Mouse (Mus musculus): Measurements from ENCODE around the gene Fras1. TPM values are rescaled to one million over a fixed set of nuclear protein-coding genes. Genes with fewer than 3 reads are reported as not detected.

The Fras1 gene
- polyA plus RNA-seq, 1 experiment from 2014 or later: 34.5 TPM

DNA sequence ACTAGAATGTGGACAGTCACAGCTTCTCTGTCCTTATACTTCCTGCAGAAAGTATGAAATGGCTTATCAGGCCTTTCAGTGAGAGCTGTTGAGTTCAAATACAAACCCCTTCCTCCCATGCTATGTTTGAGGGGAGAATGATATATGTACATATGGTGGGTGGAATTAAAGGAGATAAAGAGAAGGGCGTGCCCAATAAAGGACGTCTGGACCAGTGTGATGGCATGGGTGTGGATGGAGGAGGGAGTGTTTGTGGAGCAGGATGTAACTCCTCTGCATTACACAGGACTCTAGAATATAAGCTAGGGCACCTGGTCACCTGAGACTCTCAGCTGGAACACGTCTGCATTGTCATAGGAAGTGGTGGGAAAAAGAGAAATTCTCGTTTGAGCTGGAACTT, 85.8 kb downstream of the Fras1 start:
- Histone ChIP-seq H3K4me2 (ENCODE audit: low read length) (no peak overlapping the region), H3K36me3 (ENCODE audit: control insufficient read depth, insufficient read depth, low read length) (no peaks in the 10 kb centered on the region), H3K9ac (ENCODE audit: low read length) (no peak overlapping the region), H3K27ac (replicated peaks in 1 of 2; ENCODE audit: control insufficient read depth in 1 of 2, insufficient read depth in 1 of 2, low read depth in 2 of 2, low read length in 2 of 2) (no peak overlapping the region), H3K9me3 (ENCODE audit: control insufficient read depth, low read length) (no peaks in the 10 kb centered on the region), H3K27me3 (ENCODE audit: control insufficient read depth, insufficient read depth, low read length) (no peaks in the 10 kb centered on the region), H3K4me1 (ENCODE audit: control insufficient read depth in 2 of 2, insufficient read depth in 2 of 2, low read length in 2 of 2) (peaks cover 8 to 17% of the 10 kb centered on the region in 2 experiments), H3K4me3 (ENCODE audit: control insufficient read depth in 1 of 2, insufficient read depth in 1 of 2, low read depth in 1 of 2, low read length in 2 of 2) (no peak overlapping the region)
- WGBS: 71% methylated on average over 4 of the region's 4 CpGs
- no peak for ATAC-seq (ENCODE audit: insufficient number of reproducible peaks, insufficient read depth, low FRiP score, low read depth)

DNA sequence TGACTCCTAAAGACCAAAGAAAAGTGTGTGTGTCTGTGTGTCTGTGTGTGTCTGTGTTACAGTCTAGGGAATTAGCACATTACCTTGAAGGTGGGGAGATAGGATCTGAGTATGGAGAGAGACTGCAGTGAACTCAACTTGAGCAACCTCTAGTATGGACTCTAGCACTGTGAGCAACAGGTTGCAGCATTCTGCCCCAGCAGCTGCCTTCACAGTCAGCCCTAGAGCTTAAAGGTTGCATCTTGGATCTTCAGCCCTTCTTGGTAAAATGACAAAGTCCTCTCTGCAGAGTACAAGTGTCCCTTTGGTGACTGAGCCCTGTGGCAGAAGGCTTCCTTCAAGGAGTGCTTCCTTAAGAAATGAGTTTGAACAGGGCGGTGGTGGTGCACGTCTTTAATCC, 88.4 kb downstream of the Fras1 start:
- no peak overlapping the region for H3K9ac ChIP-seq (ENCODE audit: low read length)
- H3K27me3 ChIP-seq (ENCODE audit: control insufficient read depth, insufficient read depth, low read length): no peaks in the 10 kb centered on the region
- no peak overlapping the region for H3K27ac ChIP-seq (replicated peaks in 1 of 2; ENCODE audit: control insufficient read depth in 1 of 2, insufficient read depth in 1 of 2, low read depth in 2 of 2, low read length in 2 of 2)
- peaks cover 4 to 5% of the 10 kb centered on the region in 2 experiments; a peak in 2 of 4 replicates for H3K4me1 ChIP-seq (ENCODE audit: control insufficient read depth in 2 of 2, insufficient read depth in 2 of 2, low read length in 2 of 2)
- ATAC-seq (ENCODE audit: insufficient number of reproducible peaks, insufficient read depth, low FRiP score, low read depth): no peak
- no peaks in the 10 kb centered on the region for H3K9me3 ChIP-seq (ENCODE audit: control insufficient read depth, low read length)
- H3K4me3 ChIP-seq (ENCODE audit: control insufficient read depth in 1 of 2, insufficient read depth in 1 of 2, low read depth in 1 of 2, low read length in 2 of 2): no peak overlapping the region
- 100% methylated on average over 2 of the region's 2 CpGs for WGBS
- H3K4me2 ChIP-seq (ENCODE audit: low read length): no peak overlapping the region
- no peaks in the 10 kb centered on the region for H3K36me3 ChIP-seq (ENCODE audit: control insufficient read depth, insufficient read depth, low read length)

DNA sequence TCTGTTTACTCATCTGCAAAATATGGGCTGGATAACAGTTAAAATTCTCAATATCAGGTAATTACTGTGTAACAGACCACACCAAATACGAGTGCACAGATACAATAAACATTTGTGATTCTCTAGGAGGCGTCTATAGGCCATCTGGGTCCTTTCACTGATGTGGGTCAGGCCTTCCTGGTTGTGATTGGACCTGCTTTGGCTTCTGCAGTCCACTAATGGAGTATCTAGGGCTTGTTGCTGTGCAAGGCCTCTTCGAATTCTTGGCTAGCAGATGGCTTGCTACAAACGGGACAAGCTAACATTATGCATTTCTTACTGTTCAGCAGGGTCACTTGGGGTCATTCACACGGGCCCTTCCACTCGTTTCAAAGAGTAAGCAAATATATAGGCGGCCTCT, 92.7 kb downstream of the Fras1 start:
- peaks cover 0 to 4% of the 10 kb centered on the region in 2 experiments; a peak in 1 of 4 replicates for H3K4me1 ChIP-seq (ENCODE audit: control insufficient read depth in 2 of 2, insufficient read depth in 2 of 2, low read length in 2 of 2)
- H3K9me3 ChIP-seq (ENCODE audit: control insufficient read depth, low read length): no peaks in the 10 kb centered on the region
- H3K4me3 ChIP-seq (ENCODE audit: control insufficient read depth in 1 of 2, insufficient read depth in 1 of 2, low read depth in 1 of 2, low read length in 2 of 2): no peak overlapping the region
- H3K27ac ChIP-seq (replicated peaks in 1 of 2; ENCODE audit: control insufficient read depth in 1 of 2, insufficient read depth in 1 of 2, low read depth in 2 of 2, low read length in 2 of 2): no peak overlapping the region
- ATAC-seq (ENCODE audit: insufficient number of reproducible peaks, insufficient read depth, low FRiP score, low read depth): no peak
- H3K9ac ChIP-seq (ENCODE audit: low read length): no peak overlapping the region
- H3K27me3 ChIP-seq (ENCODE audit: control insufficient read depth, insufficient read depth, low read length): no peaks in the 10 kb centered on the region
- no peaks in the 10 kb centered on the region for H3K36me3 ChIP-seq (ENCODE audit: control insufficient read depth, insufficient read depth, low read length)
- H3K4me2 ChIP-seq (ENCODE audit: low read length): no peak overlapping the region
- 62% methylated on average over 7 of the region's 7 CpGs for WGBS

DNA sequence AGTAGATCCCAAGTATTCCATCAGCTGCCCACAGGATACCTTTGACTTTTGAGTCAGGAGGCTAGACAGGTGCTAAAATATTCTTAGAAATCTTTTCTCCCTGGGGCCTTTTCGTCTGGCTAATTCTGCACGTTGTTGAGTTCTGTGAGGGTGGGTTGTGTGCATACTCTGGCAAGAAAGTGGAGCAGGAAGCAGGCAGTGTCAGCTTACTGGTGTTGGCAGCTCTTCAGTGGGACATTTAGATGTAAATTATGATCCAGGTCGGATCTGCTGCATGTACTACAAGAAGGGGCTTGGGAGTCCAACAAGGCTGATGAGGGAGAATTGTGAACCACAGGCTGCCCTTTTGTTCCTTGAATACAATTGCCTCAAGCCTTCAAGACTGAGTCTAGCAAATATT, 98.2 kb downstream of the Fras1 start:
- H3K27me3 ChIP-seq (ENCODE audit: control insufficient read depth, insufficient read depth, low read length): no peaks in the 10 kb centered on the region
- no peak overlapping the region for H3K9ac ChIP-seq (ENCODE audit: low read length)
- H3K27ac ChIP-seq (replicated peaks in 1 of 2; ENCODE audit: control insufficient read depth in 1 of 2, insufficient read depth in 1 of 2, low read depth in 2 of 2, low read length in 2 of 2): no peak overlapping the region
- H3K9me3 ChIP-seq (ENCODE audit: control insufficient read depth, low read length): no peaks in the 10 kb centered on the region
- H3K4me2 ChIP-seq (ENCODE audit: low read length): no peak overlapping the region
- peaks cover 4 to 9% of the 10 kb centered on the region in 2 experiments for H3K4me1 ChIP-seq (ENCODE audit: control insufficient read depth in 2 of 2, insufficient read depth in 2 of 2, low read length in 2 of 2)
- no peak for ATAC-seq (ENCODE audit: insufficient number of reproducible peaks, insufficient read depth, low FRiP score, low read depth)
- WGBS: 33% methylated on average over 3 of the region's 3 CpGs
- H3K36me3 ChIP-seq (ENCODE audit: control insufficient read depth, insufficient read depth, low read length): no peaks in the 10 kb centered on the region
- no peak overlapping the region for H3K4me3 ChIP-seq (ENCODE audit: control insufficient read depth in 1 of 2, insufficient read depth in 1 of 2, low read depth in 1 of 2, low read length in 2 of 2)

DNA sequence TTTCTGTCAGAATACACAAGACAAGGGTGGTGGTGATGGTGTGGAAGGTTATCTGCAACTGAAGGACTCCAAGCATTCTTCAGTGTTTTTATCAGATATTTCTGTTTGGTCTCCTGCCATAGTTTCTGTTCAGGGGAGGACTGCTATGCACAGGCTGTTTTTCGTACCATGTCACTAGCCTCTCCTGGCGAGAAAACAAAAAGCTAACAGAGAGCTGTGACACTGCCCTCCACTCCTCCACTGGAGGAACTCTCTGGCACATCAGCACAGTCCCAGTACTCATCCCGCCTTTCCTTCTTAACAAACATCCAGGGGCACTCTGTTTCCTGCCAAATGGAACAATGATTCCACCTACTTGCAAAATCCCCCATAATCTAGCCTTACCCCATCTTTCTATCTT, 101.7 kb downstream of the Fras1 start:
- Histone ChIP-seq H3K4me1 (ENCODE audit: control insufficient read depth in 2 of 2, insufficient read depth in 2 of 2, low read length in 2 of 2) (peaks cover 4 to 9% of the 10 kb centered on the region in 2 experiments), H3K4me3 (ENCODE audit: control insufficient read depth in 1 of 2, insufficient read depth in 1 of 2, low read depth in 1 of 2, low read length in 2 of 2) (no peak overlapping the region), H3K9me3 (ENCODE audit: control insufficient read depth, low read length) (no peaks in the 10 kb centered on the region), H3K27ac (replicated peaks in 1 of 2; ENCODE audit: control insufficient read depth in 1 of 2, insufficient read depth in 1 of 2, low read depth in 2 of 2, low read length in 2 of 2) (0 out of 4 replicates have a peak overlapping the region, but pooled peaks of 1 of the 2 experiments have one; percentile 54), H3K27me3 (ENCODE audit: control insufficient read depth, insufficient read depth, low read length) (no peaks in the 10 kb centered on the region), H3K4me2 (ENCODE audit: low read length) (0 out of 2 replicates have a peak overlapping the region, but pooled peaks have one; percentile 0), H3K36me3 (ENCODE audit: control insufficient read depth, insufficient read depth, low read length) (no peaks in the 10 kb centered on the region), H3K9ac (ENCODE audit: low read length) (no peak overlapping the region)
- ATAC-seq (ENCODE audit: insufficient number of reproducible peaks, insufficient read depth, low FRiP score, low read depth): no peak
- 19% methylated on average over 3 of the region's 3 CpGs for WGBS

DNA sequence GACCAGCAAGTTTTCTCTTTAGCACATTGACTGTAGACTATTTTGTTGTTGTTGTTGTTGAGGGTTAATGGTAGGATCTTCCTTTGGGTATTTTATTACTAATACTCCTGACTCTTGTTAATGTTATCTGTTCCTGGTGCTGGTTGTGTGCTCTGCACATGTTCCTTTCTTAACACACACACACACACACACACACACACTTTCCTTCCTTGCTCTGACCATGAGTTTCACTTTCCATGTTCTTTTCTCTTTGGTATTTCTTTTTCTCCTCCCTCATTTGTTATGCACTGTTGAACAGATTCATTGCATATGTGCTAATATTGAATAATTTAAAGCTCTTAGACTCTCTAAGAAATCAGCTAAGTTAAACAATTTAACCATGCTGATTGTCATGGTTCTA, 105.2 kb downstream of the Fras1 start:
- no peaks in the 10 kb centered on the region for H3K9me3 ChIP-seq (ENCODE audit: control insufficient read depth, low read length)
- no peak overlapping the region for H3K27ac ChIP-seq (replicated peaks in 1 of 2; ENCODE audit: control insufficient read depth in 1 of 2, insufficient read depth in 1 of 2, low read depth in 2 of 2, low read length in 2 of 2)
- H3K27me3 ChIP-seq (ENCODE audit: control insufficient read depth, insufficient read depth, low read length): no peaks in the 10 kb centered on the region
- no peak for ATAC-seq (ENCODE audit: insufficient number of reproducible peaks, insufficient read depth, low FRiP score, low read depth)
- no peak overlapping the region for H3K9ac ChIP-seq (ENCODE audit: low read length)
- no peaks in the 10 kb centered on the region for H3K36me3 ChIP-seq (ENCODE audit: control insufficient read depth, insufficient read depth, low read length)
- no peak overlapping the region for H3K4me2 ChIP-seq (ENCODE audit: low read length)
- H3K4me3 ChIP-seq (ENCODE audit: control insufficient read depth in 1 of 2, insufficient read depth in 1 of 2, low read depth in 1 of 2, low read length in 2 of 2): no peak overlapping the region
- H3K4me1 ChIP-seq (ENCODE audit: control insufficient read depth in 2 of 2, insufficient read depth in 2 of 2, low read length in 2 of 2): peaks cover 4 to 9% of the 10 kb centered on the region in 2 experiments

DNA sequence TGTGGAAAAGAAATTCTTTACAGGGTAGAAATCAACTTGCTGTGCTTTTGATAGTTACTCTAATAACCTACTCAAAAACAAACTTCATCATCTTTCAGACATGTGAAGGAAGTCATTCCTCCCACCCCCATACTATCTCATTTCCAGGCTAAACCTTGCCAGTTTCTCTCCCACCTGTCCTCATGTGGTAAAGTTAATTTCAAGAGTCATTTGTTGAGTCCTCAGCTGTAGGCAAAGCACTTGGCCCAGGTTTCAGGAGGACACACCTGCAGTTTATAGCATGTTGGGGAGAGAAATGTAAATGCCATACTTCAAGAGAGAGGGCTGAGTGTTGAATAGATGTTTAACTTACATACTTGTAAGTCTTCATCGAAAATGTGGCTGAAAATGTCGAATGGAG, 107.4 kb downstream of the Fras1 start:
- Histone ChIP-seq H3K36me3 (ENCODE audit: control insufficient read depth, insufficient read depth, low read length) (no peaks in the 10 kb centered on the region), H3K4me3 (ENCODE audit: control insufficient read depth in 1 of 2, insufficient read depth in 1 of 2, low read depth in 1 of 2, low read length in 2 of 2) (no peak overlapping the region), H3K27ac (replicated peaks in 1 of 2; ENCODE audit: control insufficient read depth in 1 of 2, insufficient read depth in 1 of 2, low read depth in 2 of 2, low read length in 2 of 2) (no peak overlapping the region), H3K9ac (ENCODE audit: low read length) (no peak overlapping the region), H3K9me3 (ENCODE audit: control insufficient read depth, low read length) (no peaks in the 10 kb centered on the region), H3K27me3 (ENCODE audit: control insufficient read depth, insufficient read depth, low read length) (no peaks in the 10 kb centered on the region), H3K4me2 (ENCODE audit: low read length) (no peak overlapping the region), H3K4me1 (ENCODE audit: control insufficient read depth in 2 of 2, insufficient read depth in 2 of 2, low read length in 2 of 2) (no peaks in the 10 kb centered on the region)
- WGBS: 98% methylated on average over 2 of the region's 2 CpGs
- no peak for ATAC-seq (ENCODE audit: insufficient number of reproducible peaks, insufficient read depth, low FRiP score, low read depth)

DNA sequence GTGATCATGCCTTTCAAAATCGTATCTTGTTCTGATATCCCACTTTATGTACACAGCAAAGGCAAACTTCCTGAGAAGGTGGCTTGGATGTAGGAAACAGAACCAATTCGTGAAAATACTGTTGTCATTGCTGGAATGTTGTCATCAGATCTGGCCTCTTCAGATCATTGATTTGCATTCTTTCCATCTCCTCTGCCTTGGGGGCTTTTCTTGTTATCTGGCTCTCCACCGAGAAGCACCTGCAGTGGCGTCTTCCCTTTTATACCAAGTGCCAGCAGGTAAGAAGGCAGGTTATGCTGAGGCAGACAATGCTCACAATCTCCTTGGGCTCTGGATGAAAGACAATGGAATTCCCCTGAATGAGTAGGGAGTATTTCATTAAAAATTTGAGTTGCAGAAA, 108.3 kb downstream of the Fras1 start:
- Histone ChIP-seq H3K9ac (ENCODE audit: low read length) (no peak overlapping the region), H3K9me3 (ENCODE audit: control insufficient read depth, low read length) (no peaks in the 10 kb centered on the region), H3K27ac (replicated peaks in 1 of 2; ENCODE audit: control insufficient read depth in 1 of 2, insufficient read depth in 1 of 2, low read depth in 2 of 2, low read length in 2 of 2) (no peak overlapping the region), H3K4me2 (ENCODE audit: low read length) (no peak overlapping the region), H3K4me1 (ENCODE audit: control insufficient read depth in 2 of 2, insufficient read depth in 2 of 2, low read length in 2 of 2) (no peaks in the 10 kb centered on the region), H3K36me3 (ENCODE audit: control insufficient read depth, insufficient read depth, low read length) (no peaks in the 10 kb centered on the region), H3K4me3 (ENCODE audit: control insufficient read depth in 1 of 2, insufficient read depth in 1 of 2, low read depth in 1 of 2, low read length in 2 of 2) (no peak overlapping the region), H3K27me3 (ENCODE audit: control insufficient read depth, insufficient read depth, low read length) (no peaks in the 10 kb centered on the region)
- WGBS: 66% methylated on average over 4 of the region's 4 CpGs
- ATAC-seq (ENCODE audit: insufficient number of reproducible peaks, insufficient read depth, low FRiP score, low read depth): no peak

Measured in heart, embryonic 14.5 days (tissue).